Mouse (Mus musculus): ENCODE results near the gene Ptma. TPM values are rescaled to one million over a fixed set of nuclear protein-coding genes. Genes with fewer than 3 reads are reported as not detected.

The Ptma gene
- polyA plus RNA-seq, 1 experiment from 2014 or later = 1,264 TPM

- TF ChIP-seq CTCF (IDR thresholded peaks at IDR 0.05) (no peak), EP300 (IDR thresholded peaks at IDR 0.05) (no peak)
- H3K4me2 ChIP-seq (replicated peaks; ENCODE audit: low read depth, low read length) = no peak overlapping the region
- DNase-seq (ENCODE audit: low spot score) = no peak
Observed at GRCm38 (mm10) chr1:86498611-86499010, 27.9 kb upstream of the Ptma start.

GRCm38 (mm10) chr1:86499903-86500302, 26.6 kb upstream of the Ptma start:
- Histone ChIP-seq H3K4me3 (ENCODE audit: low read depth, low read length) (no peak overlapping the region), H3K27me3 (replicated peaks; ENCODE audit: insufficient read depth, low read length) (no peaks in the 10 kb centered on the region), H3K4me1 (ENCODE audit: insufficient read depth, low read depth, low read length) (peaks cover 17% of the 10 kb centered on the region; the same call in 1 of the 2 replicates), H3K36me3 (ENCODE audit: insufficient read depth, low read length) (no peaks in the 10 kb centered on the region), H3K9me3 (ENCODE audit: low read length) (no peaks in the 10 kb centered on the region), H3K27ac (ENCODE audit: low read length) (no peak overlapping the region), H3K9ac (replicated peaks; ENCODE audit: low read depth) (no peak overlapping the region), H3K4me2 (replicated peaks; ENCODE audit: low read depth, low read length) (no peak overlapping the region)
- WGBS = 16% methylated on average over 3 of the region's 3 CpGs
- ATAC-seq (no peak), DNase-seq (ENCODE audit: low spot score) (peak; percentile 84)
- TF ChIP-seq EP300 (IDR thresholded peaks at IDR 0.05) (0 out of 2 replicates have a peak, but pooled peaks have one; percentile 24), CTCF (IDR thresholded peaks at IDR 0.05) (peak; percentile 90)

More at GRCm38 (mm10) chr1:86498611-86499010, 27.9 kb upstream of the Ptma start:
- H3K36me3 ChIP-seq (ENCODE audit: insufficient read depth, low read length) = no peaks in the 10 kb centered on the region
- H3K9me3 ChIP-seq (ENCODE audit: low read length) = no peaks in the 10 kb centered on the region
- 0 out of 2 replicates have a peak overlapping the region, but pooled peaks have one; percentile 32 for H3K27ac ChIP-seq (ENCODE audit: low read length)
- no peak overlapping the region for H3K9ac ChIP-seq (replicated peaks; ENCODE audit: low read depth)
- no peaks in the 10 kb centered on the region for H3K27me3 ChIP-seq (replicated peaks; ENCODE audit: insufficient read depth, low read length)
- 83% methylated on average over 1 of the region's 1 CpGs for WGBS
- no peak for ATAC-seq
- H3K4me3 ChIP-seq (ENCODE audit: low read depth, low read length) = no peak overlapping the region
- peaks cover 11% of the 10 kb centered on the region; the same call in 1 of the 2 replicates for H3K4me1 ChIP-seq (ENCODE audit: insufficient read depth, low read depth, low read length)

- Histone ChIP-seq H3K27me3 (replicated peaks; ENCODE audit: insufficient read depth, low read length) (no peaks in the 10 kb centered on the region), H3K9ac (replicated peaks; ENCODE audit: low read depth) (no peak overlapping the region), H3K27ac (ENCODE audit: low read length) (no peak overlapping the region), H3K4me3 (ENCODE audit: low read depth, low read length) (no peak overlapping the region), H3K9me3 (ENCODE audit: low read length) (no peaks in the 10 kb centered on the region), H3K4me1 (ENCODE audit: insufficient read depth, low read depth, low read length) (peaks cover 24% of the 10 kb centered on the region; the same call in 1 of the 2 replicates), H3K36me3 (ENCODE audit: insufficient read depth, low read length) (no peaks in the 10 kb centered on the region), H3K4me2 (replicated peaks; ENCODE audit: low read depth, low read length) (no peak overlapping the region)
- WGBS = 55% methylated on average over 4 of the region's 4 CpGs
- ATAC-seq (no peak), DNase-seq (ENCODE audit: low spot score) (no peak)
- TF ChIP-seq CTCF (IDR thresholded peaks at IDR 0.05) (no peak), EP300 (IDR thresholded peaks at IDR 0.05) (no peak)
Observed at GRCm38 (mm10) chr1:86500681-86501080, 25.8 kb upstream of the Ptma start.

GRCm38 (mm10) chr1:86501114-86501532, 25.4 kb upstream of the Ptma start:
- peak; percentile 52 for DNase-seq (ENCODE audit: low spot score)
- WGBS = 21% methylated on average over 6 of the region's 6 CpGs
- TF ChIP-seq CTCF (IDR thresholded peaks at IDR 0.05) = peak; percentile 76
- TF ChIP-seq EP300 (IDR thresholded peaks at IDR 0.05) = no peak
- Histone ChIP-seq H3K9ac (replicated peaks; ENCODE audit: low read depth) (no peak overlapping the region), H3K4me1 (ENCODE audit: insufficient read depth, low read depth, low read length) (peaks cover 25% of the 10 kb centered on the region; the same call in 1 of the 2 replicates), H3K27ac (ENCODE audit: low read length) (no peak overlapping the region), H3K4me3 (ENCODE audit: low read depth, low read length) (no peak overlapping the region), H3K36me3 (ENCODE audit: insufficient read depth, low read length) (no peaks in the 10 kb centered on the region), H3K9me3 (ENCODE audit: low read length) (no peaks in the 10 kb centered on the region), H3K4me2 (replicated peaks; ENCODE audit: low read depth, low read length) (no peak overlapping the region), H3K27me3 (replicated peaks; ENCODE audit: insufficient read depth, low read length) (no peaks in the 10 kb centered on the region)
- no peak for ATAC-seq

GRCm38 (mm10) chr1:86501559-86501958, 25.0 kb upstream of the Ptma start:
- peak; percentile 98 for TF ChIP-seq CTCF (IDR thresholded peaks at IDR 0.05)
- TF ChIP-seq EP300 (IDR thresholded peaks at IDR 0.05) = no peak; the same call in 1 of the 2 replicates

GRCm38 (mm10) chr1:86502221-86503048, 24.1 kb upstream of the Ptma start:
- WGBS = 36% methylated on average over 10 of the region's 17 CpGs
- no peak for DNase-seq (ENCODE audit: low spot score)
- TF ChIP-seq EP300 (IDR thresholded peaks at IDR 0.05) (no peak), CTCF (IDR thresholded peaks at IDR 0.05) (no peak)
- no peak overlapping the region for H3K4me2 ChIP-seq (replicated peaks; ENCODE audit: low read depth, low read length)
- no peaks in the 10 kb centered on the region for H3K9me3 ChIP-seq (ENCODE audit: low read length)
- no peaks in the 10 kb centered on the region for H3K36me3 ChIP-seq (ENCODE audit: insufficient read depth, low read length)
- no peak overlapping the region for H3K9ac ChIP-seq (replicated peaks; ENCODE audit: low read depth)
- H3K4me1 ChIP-seq (ENCODE audit: insufficient read depth, low read depth, low read length) = peaks cover 28% of the 10 kb centered on the region; the same call in 1 of the 2 replicates
- H3K27me3 ChIP-seq (replicated peaks; ENCODE audit: insufficient read depth, low read length) = no peaks in the 10 kb centered on the region
- no peak for ATAC-seq
- H3K4me3 ChIP-seq (ENCODE audit: low read depth, low read length) = no peak overlapping the region
- H3K27ac ChIP-seq (ENCODE audit: low read length) = no peak overlapping the region

More at GRCm38 (mm10) chr1:86501559-86501958, 25.0 kb upstream of the Ptma start:
- Histone ChIP-seq H3K4me2 (replicated peaks; ENCODE audit: low read depth, low read length) (no peak overlapping the region), H3K36me3 (ENCODE audit: insufficient read depth, low read length) (no peaks in the 10 kb centered on the region), H3K4me1 (ENCODE audit: insufficient read depth, low read depth, low read length) (peaks cover 28% of the 10 kb centered on the region; the same call in 1 of the 2 replicates), H3K4me3 (ENCODE audit: low read depth, low read length) (no peak overlapping the region), H3K27ac (ENCODE audit: low read length) (no peak overlapping the region), H3K27me3 (replicated peaks; ENCODE audit: insufficient read depth, low read length) (no peaks in the 10 kb centered on the region), H3K9ac (replicated peaks; ENCODE audit: low read depth) (no peak overlapping the region), H3K9me3 (ENCODE audit: low read length) (no peaks in the 10 kb centered on the region)
- DNase-seq (ENCODE audit: low spot score) (peak; percentile 93), ATAC-seq (peak; percentile 8)
- WGBS = 0% methylated on average over 4 of the region's 4 CpGs

Measured in lung, postnatal 0 days (tissue).